Mouse (Mus musculus) neural tube, embryonic 14.5 days (tissue): Measurements from ENCODE around the gene Hist1h1c. TPM values are rescaled to one million over a fixed set of nuclear protein-coding genes. Genes with fewer than 3 reads are reported as not detected.
A peak's percentile ranks its signal among the peaks of the same experiment; 100 is the strongest.

ENCODE experiments used
- ATAC-seq: fragments of 200-750 bp; cut with Nextera tagmentation; 2 replicates; pipeline ENCODE4 v1.8.0; 2017; ENCODE audit warnings: low read depth, mild to moderate bottlenecking, moderate TSS enrichment, moderate library complexity
- H3K27ac ChIP-seq: fragments of 300-500 bp; sonication (generic); 2 replicates; pipeline ENCODE4 v1.5.1; 2014; ENCODE audit warnings: low read depth, mild to moderate bottlenecking, control low read depth, low read length, moderate library complexity, mixed read lengths
- H3K27me3 ChIP-seq: fragments of 300-500 bp; sonication (generic); 2 replicates; pipeline ENCODE4 v1.6.1; 2014; ENCODE audit warnings: low read length; ENCODE audit not compliant: control insufficient read depth, insufficient read depth
- H3K36me3 ChIP-seq: fragments of 300-500 bp; sonication (generic); 2 replicates; pipeline ENCODE4 v1.6.1; 2014; ENCODE audit warnings: low read length, mixed read lengths; ENCODE audit not compliant: control insufficient read depth, insufficient read depth
- H3K4me1 ChIP-seq: fragments of 300-500 bp; sonication (generic); 2 replicates; pipeline ENCODE4 v1.6.1; 2014; ENCODE audit warnings: low read length; ENCODE audit not compliant: control insufficient read depth, insufficient read depth
- H3K4me2 ChIP-seq: fragments of 300-500 bp; sonication (generic); 2 replicates; pipeline ENCODE4 v1.6.1; 2014; ENCODE audit warnings: mild to moderate bottlenecking, low read depth, low read length, control low read depth
- H3K4me3 ChIP-seq: fragments of 300-500 bp; sonication (generic); 2 replicates; pipeline ENCODE4 v1.5.1; 2014; ENCODE audit warnings: low read depth, low read length, control low read depth, mixed read lengths
- H3K9ac ChIP-seq: fragments of 300-500 bp; sonication (generic); replicated peaks from 2 replicates; pipeline ENCODE4 v1.6.1; 2014; ENCODE audit warnings: low read depth, mild to moderate bottlenecking, control low read depth, low read length, mixed read lengths
- H3K9me3 ChIP-seq: fragments of 300-500 bp; sonication (generic); 2 replicates; pipeline ENCODE4 v1.6.1; 2016; ENCODE audit warnings: low read length; ENCODE audit not compliant: control insufficient read depth
- WGBS: fragments of 180-500 bp; shearing (Covaris S2); extraction: QIAGEN DNeasy Blood & Tissue Kit; methylation state at CpG from one replicate; pipeline ENCODE4 v1.1.7; 2014; 5-methylcytosine and 5-hydroxymethylcytosine counted together
- polyA plus RNA-seq: library from polyadenylated mRNA; unstranded; fragments of >200 nt; fragmentation: Nextera tagmentation; extraction: Ambion mirVana; gene quantifications from 2 replicates; pipeline ENCODE4 v1.2.1, GENCODE M21; 2014

The Hist1h1c gene
- polyA plus RNA-seq, 1 experiment from 2014 or later, result 5.3 TPM

DNA sequence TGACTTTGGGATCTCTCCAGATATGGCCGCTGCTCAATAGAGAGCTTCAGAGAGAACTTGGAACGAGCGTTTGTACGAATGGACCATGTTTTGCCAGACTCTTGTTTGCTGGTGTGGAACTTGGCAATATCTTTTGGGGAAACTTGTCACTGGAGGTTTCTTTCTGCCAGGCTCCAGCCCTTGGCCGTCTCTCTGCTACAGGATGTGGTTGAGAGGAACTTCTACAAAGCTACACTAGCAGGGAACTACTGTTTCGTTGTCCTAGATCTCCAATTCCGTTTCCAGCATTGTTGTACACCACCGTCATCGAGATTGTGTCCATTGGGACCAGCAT lies 9.4 kb upstream of the Hist1h1c start:
- H3K9me3 ChIP-seq, result no peaks in the 10 kb centered on the region
- no peaks in the 10 kb centered on the region for H3K36me3 ChIP-seq
- no peak overlapping the region for H3K27ac ChIP-seq
- 92% methylated on average over 9 of the region's 9 CpGs for WGBS
- ATAC-seq, result no peak
- H3K4me2 ChIP-seq, result no peak overlapping the region
- no peak overlapping the region for H3K4me3 ChIP-seq
- H3K27me3 ChIP-seq, result no peaks in the 10 kb centered on the region
- H3K9ac ChIP-seq, result no peak overlapping the region
- H3K4me1 ChIP-seq, result no peaks in the 10 kb centered on the region

DNA sequence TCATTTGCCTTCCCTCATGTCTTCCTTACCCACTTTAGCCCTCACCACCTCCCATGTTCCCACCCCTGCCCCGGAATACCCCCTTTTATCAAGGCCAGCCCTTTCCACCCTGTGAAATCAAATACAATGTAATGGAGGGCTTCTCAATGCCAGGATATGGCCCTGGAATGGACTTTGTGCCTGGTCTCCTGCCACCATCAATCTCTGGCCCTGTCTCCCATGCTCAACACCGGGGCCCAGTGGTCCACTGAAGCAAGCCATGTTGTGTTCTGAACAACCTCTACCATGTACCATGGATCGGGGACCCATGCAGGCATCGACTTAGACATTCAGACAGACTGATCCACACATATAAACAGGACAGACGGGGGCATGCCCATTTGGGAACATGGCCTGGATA lies 8.9 kb upstream of the Hist1h1c start:
- 92% methylated on average over 5 of the region's 5 CpGs for WGBS

DNA sequence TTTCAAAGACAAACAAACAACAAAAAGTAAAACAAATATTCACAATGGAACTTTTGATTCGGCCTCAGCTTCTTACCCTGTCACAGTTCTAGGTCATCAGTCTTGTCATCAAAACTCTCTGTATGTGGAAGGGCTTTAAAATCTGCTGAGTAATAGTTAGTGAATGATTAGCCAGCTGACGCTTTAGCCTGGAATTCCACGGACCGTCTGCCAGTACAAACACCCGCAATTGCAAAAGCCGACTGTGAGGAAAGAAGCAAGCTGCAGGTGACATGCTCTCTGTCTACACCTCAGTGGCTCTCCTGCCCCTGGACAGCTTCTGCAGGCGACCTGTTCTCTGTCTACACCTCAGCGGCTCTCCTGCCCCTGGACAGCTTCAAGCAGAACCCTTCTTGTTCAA lies 8.1 kb upstream of the Hist1h1c start:
- ATAC-seq, result no peak
- Histone ChIP-seq H3K4me2 (no peak overlapping the region), H3K9ac (no peak overlapping the region), H3K36me3 (no peaks in the 10 kb centered on the region), H3K27ac (no peak overlapping the region), H3K9me3 (no peaks in the 10 kb centered on the region), H3K4me1 (no peaks in the 10 kb centered on the region), H3K27me3 (no peaks in the 10 kb centered on the region), H3K4me3 (no peak overlapping the region)
- 35% methylated on average over 8 of the region's 8 CpGs for WGBS

More for the DNA sequence above, 8.9 kb upstream of the Hist1h1c start:
- Histone ChIP-seq H3K36me3 (no peaks in the 10 kb centered on the region), H3K27me3 (no peaks in the 10 kb centered on the region), H3K4me3 (no peak overlapping the region), H3K4me2 (no peak overlapping the region), H3K27ac (no peak overlapping the region), H3K9me3 (no peaks in the 10 kb centered on the region), H3K9ac (no peak overlapping the region), H3K4me1 (no peaks in the 10 kb centered on the region)
- no peak for ATAC-seq

GRCm38 (mm10) chr13:23732156-23732804 lies 6.3 kb upstream of the Hist1h1c start:
- no peaks in the 10 kb centered on the region for H3K9me3 ChIP-seq
- no peaks in the 10 kb centered on the region for H3K36me3 ChIP-seq
- ATAC-seq, result no peak; the same call in 1 of the 2 replicates
- H3K27ac ChIP-seq, result no peak overlapping the region
- no peaks in the 10 kb centered on the region for H3K4me1 ChIP-seq
- no peak overlapping the region for H3K9ac ChIP-seq
- WGBS, result 25% methylated on average over 8 of the region's 8 CpGs
- no peak overlapping the region for H3K4me3 ChIP-seq
- H3K4me2 ChIP-seq, result no peak overlapping the region
- no peaks in the 10 kb centered on the region for H3K27me3 ChIP-seq

DNA sequence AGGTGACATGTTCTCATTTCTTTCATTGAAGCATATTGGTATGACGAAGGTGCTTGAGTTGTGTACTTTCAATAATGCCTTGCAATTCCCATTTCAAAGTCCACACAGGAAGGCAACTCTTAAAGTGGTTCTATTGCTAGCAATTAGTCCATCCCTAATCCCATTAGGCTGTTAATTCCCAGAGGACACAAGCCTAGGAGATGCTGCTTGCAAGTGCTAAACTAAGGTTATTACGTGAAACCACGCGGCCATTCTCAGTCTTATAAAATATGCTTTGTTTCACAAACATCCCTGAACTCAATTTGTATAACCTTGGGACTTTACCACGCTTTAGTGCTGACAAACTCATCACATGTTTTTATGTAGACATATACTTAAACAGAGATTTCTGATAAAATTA lies 1.5 kb upstream of the Hist1h1c start:
- H3K9me3 ChIP-seq, result no peaks in the 10 kb centered on the region
- H3K27me3 ChIP-seq, result no peaks in the 10 kb centered on the region
- 70% methylated on average over 5 of the region's 5 CpGs for WGBS
- H3K27ac ChIP-seq, result no peak overlapping the region
- no peak overlapping the region for H3K9ac ChIP-seq
- no peak overlapping the region for H3K4me3 ChIP-seq
- no peaks in the 10 kb centered on the region for H3K36me3 ChIP-seq
- H3K4me2 ChIP-seq, result no peak overlapping the region
- H3K4me1 ChIP-seq, result peaks cover 8% of the 10 kb centered on the region; the same call in 1 of the 2 replicates
- no peak for ATAC-seq

GRCm38 (mm10) chr13:23738041-23738440 lies 567 bp upstream of the Hist1h1c start:
- ATAC-seq, result no peak
- Histone ChIP-seq H3K36me3 (no peaks in the 10 kb centered on the region), H3K4me2 (peak overlapping the region; percentile 97), H3K27ac (peak overlapping the region; percentile 70), H3K9ac (peak overlapping the region; percentile 57; the same call in 1 of the 2 replicates), H3K4me3 (no peak overlapping the region), H3K27me3 (no peaks in the 10 kb centered on the region), H3K4me1 (peaks cover 8% of the 10 kb centered on the region; the same call in 1 of the 2 replicates), H3K9me3 (no peaks in the 10 kb centered on the region)
- WGBS, result 25% methylated on average over 4 of the region's 4 CpGs

DNA sequence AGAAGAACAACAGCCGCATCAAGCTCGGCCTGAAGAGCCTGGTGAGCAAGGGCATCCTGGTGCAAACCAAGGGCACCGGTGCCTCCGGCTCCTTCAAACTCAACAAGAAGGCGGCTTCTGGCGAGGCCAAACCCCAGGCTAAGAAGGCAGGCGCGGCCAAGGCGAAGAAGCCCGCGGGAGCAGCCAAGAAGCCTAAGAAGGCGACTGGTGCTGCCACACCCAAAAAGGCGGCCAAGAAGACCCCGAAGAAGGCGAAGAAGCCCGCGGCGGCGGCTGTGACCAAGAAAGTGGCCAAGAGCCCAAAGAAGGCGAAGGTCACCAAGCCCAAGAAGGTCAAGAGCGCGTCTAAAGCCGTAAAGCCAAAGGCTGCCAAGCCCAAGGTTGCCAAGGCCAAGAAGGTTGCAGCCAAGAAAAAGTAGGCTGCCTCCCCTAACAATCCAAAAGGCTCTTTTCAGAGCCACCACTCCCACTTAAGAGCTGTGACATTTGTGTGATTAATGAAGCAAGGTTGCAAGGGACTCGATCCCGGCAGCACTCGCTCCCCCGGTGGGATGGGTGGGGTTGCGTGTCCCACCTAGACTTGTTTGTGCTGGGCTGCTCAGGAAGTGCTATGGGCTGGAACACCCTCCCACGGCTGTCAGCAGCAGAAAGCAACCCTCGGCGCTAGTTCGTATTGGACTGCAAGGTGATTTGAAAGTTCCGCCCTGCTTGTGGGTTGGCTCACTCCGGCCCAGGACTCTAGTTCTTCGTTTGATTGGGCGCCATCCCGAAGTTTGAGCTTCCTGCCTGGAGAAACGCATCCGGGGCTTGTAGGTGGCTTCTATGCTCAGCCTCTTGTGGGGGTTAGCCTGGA lies 687 bp downstream of the Hist1h1c start:
- H3K27me3 ChIP-seq, result no peaks in the 10 kb centered on the region
- peaks cover 8% of the 10 kb centered on the region; the same call in 1 of the 2 replicates for H3K4me1 ChIP-seq
- ATAC-seq, result peak; percentile 91
- no peaks in the 10 kb centered on the region for H3K9me3 ChIP-seq
- H3K9ac ChIP-seq, result peak overlapping the region; percentile 57
- H3K27ac ChIP-seq, result peak overlapping the region; percentile 70
- under 1% methylated on average over 39 of the region's 39 CpGs for WGBS
- peak overlapping the region; percentile 50 for H3K4me3 ChIP-seq
- no peaks in the 10 kb centered on the region for H3K36me3 ChIP-seq
- peak overlapping the region; percentile 97 for H3K4me2 ChIP-seq

- under 1% methylated on average over 14 of the region's 14 CpGs for WGBS
- no peak for ATAC-seq
- Histone ChIP-seq H3K4me1 (peaks cover 8% of the 10 kb centered on the region; the same call in 1 of the 2 replicates), H3K27ac (peak overlapping the region; percentile 70), H3K4me3 (peak overlapping the region; percentile 50), H3K4me2 (peak overlapping the region; percentile 97), H3K9ac (peak overlapping the region; percentile 43; the same call in 1 of the 2 replicates), H3K36me3 (no peaks in the 10 kb centered on the region), H3K27me3 (no peaks in the 10 kb centered on the region), H3K9me3 (no peaks in the 10 kb centered on the region)
Measured at GRCm38 (mm10) chr13:23739922-23740252, 1.3 kb downstream of the Hist1h1c start.

DNA sequence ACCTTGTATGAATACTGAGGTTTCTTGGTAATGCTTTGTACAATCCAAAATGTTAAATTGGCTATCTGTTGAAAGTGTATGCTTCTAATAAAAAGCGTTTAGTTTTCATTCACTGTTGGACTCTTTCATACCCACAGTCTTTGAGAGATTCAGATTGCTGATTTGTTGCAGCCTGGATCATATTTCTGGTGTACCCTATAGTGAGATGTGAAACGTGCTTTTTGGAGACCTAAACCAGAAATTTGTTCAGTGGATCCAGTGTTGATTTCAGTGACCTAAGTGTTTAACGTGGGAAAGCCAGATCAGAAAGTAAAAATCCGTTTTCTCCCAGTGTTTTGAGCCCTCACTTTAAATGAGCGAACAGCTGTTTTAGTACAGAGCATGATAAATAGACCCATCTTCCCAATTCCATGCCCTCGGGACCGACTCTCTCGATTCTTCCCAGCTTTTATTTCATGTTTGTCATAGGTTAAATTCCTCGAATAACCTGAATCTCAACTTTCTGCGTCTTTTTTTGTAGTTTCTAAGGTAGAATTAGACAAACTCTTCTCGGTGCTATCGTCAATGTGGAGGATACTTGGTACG lies 1.7 kb downstream of the Hist1h1c start:
- Histone ChIP-seq H3K9ac (peak overlapping the region; percentile 43; the same call in 1 of the 2 replicates), H3K4me1 (peaks cover 8% of the 10 kb centered on the region; the same call in 1 of the 2 replicates), H3K4me3 (peak overlapping the region; percentile 50), H3K36me3 (no peaks in the 10 kb centered on the region), H3K27ac (peak overlapping the region; percentile 70; the same call in 1 of the 2 replicates), H3K9me3 (no peaks in the 10 kb centered on the region), H3K4me2 (peak overlapping the region; percentile 97), H3K27me3 (no peaks in the 10 kb centered on the region)
- 32% methylated on average over 13 of the region's 13 CpGs for WGBS
- no peak for ATAC-seq
